Mouse (Mus musculus) hindbrain, embryonic 12.5 days (tissue): ENCODE data around the gene Olfr1162. TPM values are rescaled to one million over a fixed set of nuclear protein-coding genes. Genes with fewer than 3 reads are reported as not detected.
"Not testable (repeated sequence)": the region's sequence is repeated elsewhere in the genome, so short reads cannot be mapped to it uniquely, and the experiment has no call there.

ENCODE experiments used
- ATAC-seq: fragments of 200-750 bp; cut with Nextera tagmentation; 2 replicates; pipeline ENCODE4 v1.8.0; 2017; ENCODE audit warnings: moderate TSS enrichment; ENCODE audit not compliant: low FRiP score
- H3K27ac ChIP-seq: fragments of 300-500 bp; sonication (generic); 2 replicates; pipeline ENCODE4 v1.5.1; 2016; ENCODE audit warnings: mild to moderate bottlenecking
- H3K27me3 ChIP-seq: fragments of 300-500 bp; sonication (generic); 2 replicates; pipeline ENCODE4 v1.6.1; 2016; ENCODE audit warnings: mild to moderate bottlenecking
- H3K36me3 ChIP-seq: fragments of 300-500 bp; sonication (generic); 2 replicates; pipeline ENCODE4 v1.6.1; 2016; ENCODE audit warnings: mild to moderate bottlenecking
- H3K4me1 ChIP-seq: fragments of 300-500 bp; sonication (generic); 2 replicates; pipeline ENCODE4 v1.6.1; 2016
- H3K4me2 ChIP-seq: fragments of 300-500 bp; sonication (generic); replicated peaks from 2 replicates; pipeline ENCODE4 v1.6.1; 2016; ENCODE audit warnings: mild to moderate bottlenecking
- H3K4me3 ChIP-seq: fragments of 300-500 bp; sonication (generic); 2 replicates; pipeline ENCODE4 v1.5.1; 2016; ENCODE audit warnings: mild to moderate bottlenecking
- H3K9ac ChIP-seq: fragments of 300-500 bp; sonication (generic); 2 replicates; pipeline ENCODE4 v1.6.1; 2016; ENCODE audit warnings: mild to moderate bottlenecking, moderate library complexity
- H3K9me3 ChIP-seq: fragments of 300-500 bp; sonication (generic); replicated peaks from 2 replicates; pipeline ENCODE4 v1.6.1; 2016; ENCODE audit warnings: mild to moderate bottlenecking
- WGBS: fragments of 180-500 bp; shearing (Covaris S2); methylation state at CpG from one replicate; pipeline ENCODE4 v1.1.7; 2016; 5-methylcytosine and 5-hydroxymethylcytosine counted together
- polyA plus RNA-seq: library from polyadenylated mRNA; unstranded; fragments of >200 nt; fragmentation: Nextera tagmentation; extraction: Ambion mirVana; gene quantifications from 2 replicates; pipeline ENCODE4 v1.2.1, GENCODE M21; 2016

Olfr1162 gene
- not detected in 2 replicates for polyA plus RNA-seq

DNA sequence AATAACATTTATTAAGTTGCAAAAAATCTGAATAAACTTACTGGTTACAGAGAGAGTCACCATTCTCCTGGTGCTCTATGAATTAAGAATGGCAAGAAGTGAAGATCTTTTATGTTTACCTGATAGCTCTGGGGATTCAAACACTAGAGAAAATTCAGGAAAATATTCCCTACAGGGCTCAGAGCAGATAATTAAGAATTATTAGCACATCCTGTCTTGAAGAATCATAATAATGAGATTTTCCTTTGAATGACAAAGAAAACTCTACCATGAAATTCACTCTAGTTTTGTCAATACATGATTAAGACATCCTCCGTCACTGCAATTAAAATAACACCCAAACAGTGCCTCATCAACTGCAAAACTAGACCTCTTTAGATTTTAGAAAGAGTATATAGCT is at the start of gene Olfr1162:
Gene Olfr1162, minus strand, starts transcription at position 101 of the 400 bp plus-strand sequence.
- ATAC-seq: no peak
- Histone ChIP-seq H3K27me3 (no peaks in the 10 kb centered on the region), H3K9ac (no peak within 1 kb of the TSS), H3K27ac (no peak within 1 kb of the TSS), H3K9me3 (no peaks in the 10 kb centered on the region), H3K4me1 (no peaks in the 10 kb centered on the region), H3K4me2 (no peak within 1 kb of the TSS), H3K4me3 (no peak within 1 kb of the TSS), H3K36me3 (no peaks in the 10 kb centered on the region)
- WGBS: 71% methylated on average over 1 of the region's 1 CpGs

DNA sequence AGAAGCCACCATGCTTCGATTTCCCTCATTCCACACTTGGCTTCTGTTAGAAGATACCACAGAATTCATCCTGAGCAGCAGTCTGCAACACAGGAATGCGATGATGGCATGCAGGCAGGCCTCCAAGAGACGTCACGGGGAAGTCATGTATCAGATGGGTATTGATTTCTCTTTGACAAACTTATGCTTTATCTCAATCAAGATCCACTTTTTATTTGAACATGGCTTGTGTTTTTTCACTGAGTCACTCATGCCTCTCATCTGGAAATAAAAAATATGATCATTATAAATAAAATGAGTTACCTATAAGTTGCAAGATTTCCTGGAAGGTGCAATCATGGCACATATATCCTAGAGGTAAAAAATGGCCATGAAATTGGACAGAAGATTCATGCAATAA is 42.9 kb upstream of the Olfr1162 start, which contains the start of gene Olfr1164:
Gene Olfr1164, minus strand, starts transcription at position 101 of the 400 bp plus-strand sequence.
- WGBS: 81% methylated on average over 4 of the region's 4 CpGs
- Histone ChIP-seq H3K9me3 (no peaks in the 10 kb centered on the region), H3K4me1 (no peaks in the 10 kb centered on the region), H3K36me3 (no peaks in the 10 kb centered on the region), H3K27me3 (no peaks in the 10 kb centered on the region), H3K9ac (no peak within 1 kb of the TSS), H3K4me3 (no peak within 1 kb of the TSS), H3K4me2 (no peak within 1 kb of the TSS), H3K27ac (no peak within 1 kb of the TSS)
- no peak for ATAC-seq

DNA sequence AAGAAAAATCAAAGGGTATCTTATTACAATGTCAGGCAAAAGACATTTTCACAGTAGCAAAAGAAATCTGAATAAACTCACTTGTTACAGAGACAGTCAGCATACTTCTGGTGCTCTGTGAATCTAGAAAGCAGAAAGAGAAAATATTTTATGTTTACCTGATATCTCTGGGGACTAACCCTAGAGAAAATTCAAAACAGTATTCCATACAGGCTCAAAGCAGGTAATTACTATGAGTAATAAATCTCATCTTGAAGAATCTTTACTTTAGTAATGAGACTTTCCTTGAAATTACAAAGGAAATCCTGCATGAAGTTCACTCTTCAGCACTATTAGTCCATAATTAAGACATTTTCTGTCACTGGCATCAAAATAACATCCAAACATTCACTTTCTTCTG is 20.8 kb upstream of the Olfr1162 start, which contains the start of gene Olfr1163:
Gene Olfr1163, minus strand, starts transcription at position 101 of the 400 bp plus-strand sequence.
- Histone ChIP-seq H3K27ac (no peak within 1 kb of the TSS), H3K9me3 (no peaks in the 10 kb centered on the region), H3K27me3 (no peaks in the 10 kb centered on the region), H3K4me3 (no peak within 1 kb of the TSS), H3K4me2 (no peak within 1 kb of the TSS), H3K9ac (no peak within 1 kb of the TSS), H3K4me1 (no peaks in the 10 kb centered on the region), H3K36me3 (no peaks in the 10 kb centered on the region)
- ATAC-seq: no peak

DNA sequence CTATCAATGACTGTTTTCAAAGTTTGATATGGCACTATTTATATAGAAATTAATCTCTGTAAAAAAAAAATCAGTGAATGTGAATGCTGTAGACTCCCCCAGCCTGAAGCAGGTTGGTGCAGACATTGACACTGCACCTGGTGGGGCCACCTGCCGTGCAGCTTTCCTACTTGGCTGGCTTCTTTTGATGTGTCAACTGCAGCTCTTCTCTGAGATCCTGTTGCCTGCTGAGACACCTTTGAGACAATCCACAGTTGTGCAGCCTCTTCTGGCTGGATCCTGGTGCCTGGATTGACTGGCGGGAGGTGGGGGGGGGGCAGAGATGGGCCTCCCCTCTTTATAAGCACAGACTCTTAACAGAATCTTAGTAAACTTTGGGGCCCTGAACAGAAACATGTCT is 12.7 kb upstream of the Olfr1162 start:
- Histone ChIP-seq H3K27me3 (no peaks in the 10 kb centered on the region), H3K4me3 (no peak overlapping the region), H3K4me2 (no peak overlapping the region), H3K9ac (no peak overlapping the region), H3K36me3 (no peaks in the 10 kb centered on the region), H3K27ac (no peak overlapping the region), H3K4me1 (no peaks in the 10 kb centered on the region), H3K9me3 (no peaks in the 10 kb centered on the region)
- no peak for ATAC-seq
- WGBS: 88% methylated on average over 2 of the region's 2 CpGs

DNA sequence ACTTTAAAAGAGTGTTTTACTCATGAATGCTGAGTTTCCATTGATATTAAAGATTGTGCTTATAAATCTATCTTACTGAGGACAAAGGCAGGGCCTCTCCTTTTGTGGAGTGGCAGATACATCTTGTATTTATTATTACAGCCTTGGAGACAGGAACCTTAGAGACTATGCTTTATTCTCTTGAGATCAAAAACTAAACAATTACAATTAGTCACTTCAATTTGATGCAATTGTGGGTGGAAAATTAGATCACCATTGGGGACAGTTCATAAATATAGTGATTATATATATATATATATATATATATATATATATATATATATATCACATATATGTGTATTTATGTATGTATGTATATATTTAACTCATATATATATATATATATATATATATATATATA is 13.3 kb downstream of the Olfr1162 start, which contains the start of gene Olfr73:
Gene Olfr73, minus strand, starts transcription at position 101 of the 400 bp plus-strand sequence.
- H3K4me3 ChIP-seq: no peak within 1 kb of the TSS

DNA sequence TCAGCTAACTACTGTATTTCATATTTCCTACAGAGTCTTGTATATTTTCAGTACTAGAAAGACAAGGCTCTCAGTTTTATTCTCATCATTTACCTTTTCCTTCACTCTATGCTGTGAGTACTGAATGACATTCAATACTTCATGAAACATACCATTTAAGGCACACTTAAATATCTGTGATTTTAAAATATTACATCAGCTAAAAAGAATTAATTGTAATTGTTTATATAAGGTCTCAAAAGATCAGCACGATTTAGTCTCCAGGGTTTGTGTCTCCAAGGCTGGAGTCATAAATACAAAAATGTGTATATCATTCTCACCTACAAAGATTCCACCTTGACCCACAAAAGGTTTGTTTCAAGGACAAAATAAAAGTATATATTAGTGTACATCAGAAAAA is 28.5 kb downstream of the Olfr1162 start, which contains the start of gene Olfr1161:
Gene Olfr1161, plus strand, starts transcription at position 301 of the 400 bp plus-strand sequence.
- not testable (repeated sequence) for H3K27ac ChIP-seq, H3K36me3 ChIP-seq, H3K9ac ChIP-seq, ATAC-seq, H3K9me3 ChIP-seq, H3K4me2 ChIP-seq, H3K27me3 ChIP-seq, H3K4me3 ChIP-seq, H3K4me1 ChIP-seq
- 80% methylated on average over 1 of the region's 1 CpGs for WGBS

More for the DNA sequence above, 13.3 kb downstream of the Olfr1162 start, which contains the start of gene Olfr73:
- H3K27ac ChIP-seq: no peak within 1 kb of the TSS
- no peaks in the 10 kb centered on the region for H3K36me3 ChIP-seq
- H3K4me1 ChIP-seq: no peaks in the 10 kb centered on the region
- H3K9ac ChIP-seq: no peak within 1 kb of the TSS
- no peaks in the 10 kb centered on the region for H3K9me3 ChIP-seq
- ATAC-seq: no peak
- no peak within 1 kb of the TSS for H3K4me2 ChIP-seq
- H3K27me3 ChIP-seq: no peaks in the 10 kb centered on the region

DNA sequence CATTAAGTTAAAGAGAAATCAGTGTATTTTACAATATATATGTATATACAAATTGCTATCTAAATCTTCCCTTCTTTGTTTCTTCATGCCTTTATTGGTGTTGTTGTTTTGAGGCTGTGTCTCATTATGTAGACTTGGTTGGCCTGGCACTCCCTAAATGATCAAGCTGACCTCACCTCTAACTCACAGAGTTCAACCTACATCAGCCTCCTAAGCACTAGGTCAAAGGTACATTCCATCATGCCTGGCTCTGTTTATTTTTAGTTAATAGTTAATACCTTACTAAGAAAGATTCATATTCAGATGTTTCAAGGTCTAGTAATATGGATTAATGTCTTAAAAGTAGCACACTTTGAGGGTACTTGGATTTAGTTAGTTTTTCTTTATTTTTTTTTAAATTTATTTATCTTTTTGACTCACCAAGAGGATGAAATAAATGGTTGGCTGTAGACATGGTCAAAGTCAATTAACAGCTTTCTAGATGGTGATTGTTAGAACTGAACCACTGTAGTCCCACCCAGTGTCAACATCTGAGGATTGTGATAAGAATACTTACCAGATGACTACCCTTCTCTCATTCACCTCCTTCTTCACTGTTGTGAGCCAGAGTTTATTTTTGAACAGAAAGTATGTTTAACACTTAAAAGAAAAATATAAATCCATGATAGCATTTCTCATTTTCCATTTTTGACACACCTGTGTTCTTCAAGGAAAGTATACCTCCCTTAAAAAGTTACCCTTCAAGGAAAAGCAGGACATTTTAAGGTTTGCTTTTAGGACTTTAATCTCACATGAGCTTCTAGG is 43.2 kb downstream of the Olfr1162 start, which contains the start of gene Olfr1160:
Gene Olfr1160, minus strand, starts transcription at position 754 of the 804 bp plus-strand sequence.
- H3K9ac ChIP-seq: no peak within 1 kb of the TSS
- no peaks in the 10 kb centered on the region for H3K4me1 ChIP-seq
- no peaks in the 10 kb centered on the region for H3K36me3 ChIP-seq
- no peak for ATAC-seq
- no peak within 1 kb of the TSS for H3K27ac ChIP-seq
- no peak within 1 kb of the TSS for H3K4me3 ChIP-seq
- H3K4me2 ChIP-seq: no peak within 1 kb of the TSS
- H3K9me3 ChIP-seq: no peaks in the 10 kb centered on the region
- H3K27me3 ChIP-seq: no peaks in the 10 kb centered on the region

Other genes with a start within 250 kb of the Olfr1162 start
- gene Olfr1145, start 241.3 kb downstream of the Olfr1162 start, polyA plus RNA-seq: not detected in 2 replicates
- not detected in 2 replicates for gene Olfr1148, start 220.6 kb downstream of the Olfr1162 start, polyA plus RNA-seq
- not detected in 2 replicates for gene Olfr1150-ps1, start 207.1 kb downstream of the Olfr1162 start, polyA plus RNA-seq
- gene Olfr1151, start 195.3 kb downstream of the Olfr1162 start, polyA plus RNA-seq: not detected in 2 replicates
- gene Olfr1152, start 184.6 kb downstream of the Olfr1162 start, polyA plus RNA-seq: not detected in 2 replicates
- not detected in 2 replicates for gene Olfr1153, start 156.2 kb downstream of the Olfr1162 start, polyA plus RNA-seq
- gene Olfr1154, start 146.0 kb downstream of the Olfr1162 start, polyA plus RNA-seq: not detected in 2 replicates
- gene Olfr1155, start 106.0 kb downstream of the Olfr1162 start, polyA plus RNA-seq: not detected in 2 replicates
- not detected in 2 replicates for gene Olfr1156, start 98.0 kb downstream of the Olfr1162 start, polyA plus RNA-seq
- gene Olfr1157, start 82.8 kb downstream of the Olfr1162 start, polyA plus RNA-seq: not detected in 2 replicates
- not detected in 2 replicates for gene Olfr74, start 76.5 kb downstream of the Olfr1162 start, polyA plus RNA-seq
- gene Olfr1158, start 61.0 kb downstream of the Olfr1162 start, polyA plus RNA-seq: not detected in 2 replicates
- gene Olfr1160, start 42.9 kb downstream of the Olfr1162 start, polyA plus RNA-seq: not detected in 2 replicates
- gene Olfr1161, start 28.4 kb downstream of the Olfr1162 start, polyA plus RNA-seq: not detected in 2 replicates
- gene Olfr73, start 13.4 kb downstream of the Olfr1162 start, polyA plus RNA-seq: not detected in 2 replicates
- not detected in 2 replicates for gene Olfr1163, start 20.7 kb upstream of the Olfr1162 start, polyA plus RNA-seq
- not detected in 2 replicates for gene Olfr1164, start 42.8 kb upstream of the Olfr1162 start, polyA plus RNA-seq
- gene Olfr1166, start 77.1 kb upstream of the Olfr1162 start, polyA plus RNA-seq: not detected in 2 replicates
- gene Olfr1167, start 104.1 kb upstream of the Olfr1162 start, polyA plus RNA-seq: not detected in 2 replicates
- not detected in 2 replicates for gene Olfr1168, start 130.8 kb upstream of the Olfr1162 start, polyA plus RNA-seq
- gene Olfr1170, start 177.2 kb upstream of the Olfr1162 start, polyA plus RNA-seq: not detected in 2 replicates
- gene Olfr1173, start 228.7 kb upstream of the Olfr1162 start, polyA plus RNA-seq: not detected in 2 replicates